Mouse (Mus musculus) hematopoietic stem cell, adult 5-6 weeks (primary cell): ENCODE results near the gene C9. TPM values are rescaled to one million over a fixed set of nuclear protein-coding genes. Genes with fewer than 3 reads are reported as not detected.

Experiments used
- ATAC-seq, 2 experiments: fragments of 125-278 bp in 1 of 2; replicated peaks in 1 of 2; 2 replicates each; pipeline ENCODE4 v1.8.0; 2016 to 2017; ENCODE audit warnings: inconsistent platforms in 2 of 2, mild to moderate bottlenecking in 2 of 2, moderate number of reproducible peaks in 2 of 2, low read depth in 1 of 2, moderate TSS enrichment in 1 of 2; ENCODE audit not compliant: low FRiP score in 2 of 2, poor library complexity in 2 of 2, severe bottlenecking in 2 of 2, insufficient read depth in 1 of 2, low TSS enrichment in 1 of 2
- total RNA-seq: library from RNA; stranded (forward); fragments of 172-1452, 232-1000 nt; gene quantifications from 2 replicates; pipeline ENCODE4 v1.2.3, GENCODE M21; 2017

Gene C9
- total RNA-seq, 1 experiment from 2014 or later, result not detected

DNA sequence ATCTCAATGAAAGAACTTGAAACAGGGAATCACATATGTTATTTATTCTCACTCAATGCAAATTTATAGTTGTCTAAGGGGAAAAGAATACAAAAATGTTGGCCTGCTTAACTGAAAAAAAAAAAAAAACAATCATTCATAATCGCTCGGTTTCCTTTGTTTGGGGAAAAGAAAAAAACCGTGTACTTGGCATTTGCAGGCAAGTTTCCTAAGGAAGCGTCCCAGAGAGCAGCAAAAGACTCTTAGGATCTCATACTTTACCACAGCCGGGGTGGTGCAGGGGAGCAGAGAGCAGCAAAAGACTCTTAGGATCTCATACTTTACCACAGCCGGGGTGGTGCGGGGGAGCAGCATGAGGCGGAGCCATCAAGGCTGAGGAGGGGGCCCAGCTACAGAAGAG is 16.3 kb downstream of the C9 start:
- no peak for ATAC-seq

DNA sequence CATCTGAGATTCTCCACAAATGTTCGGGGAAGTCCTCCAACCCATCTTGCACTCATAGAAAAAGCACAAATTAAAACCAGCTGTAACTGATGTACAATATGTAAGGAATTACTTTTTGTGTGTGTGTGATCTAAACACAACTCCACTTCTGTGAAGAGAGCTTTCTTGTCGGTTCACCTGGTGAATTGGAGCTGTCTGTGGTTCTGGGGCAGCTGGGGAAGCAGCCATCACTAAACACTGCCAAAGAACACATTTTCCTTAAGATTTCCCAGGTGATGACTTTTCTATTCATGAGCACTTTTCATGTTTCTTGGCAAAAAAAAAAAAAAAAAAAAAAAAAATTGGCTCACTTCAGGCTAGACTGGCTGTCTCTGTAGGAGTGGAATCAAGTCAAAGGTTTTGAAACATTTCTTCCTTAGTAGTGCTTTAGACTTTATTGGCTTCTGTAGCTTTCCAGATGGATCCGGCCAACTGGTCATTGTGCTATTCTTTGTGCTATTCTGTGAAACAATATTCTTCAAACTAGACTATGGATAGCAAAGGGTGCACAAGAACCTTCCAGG is 18.3 kb downstream of the C9 start:
- ATAC-seq, result no peak

DNA sequence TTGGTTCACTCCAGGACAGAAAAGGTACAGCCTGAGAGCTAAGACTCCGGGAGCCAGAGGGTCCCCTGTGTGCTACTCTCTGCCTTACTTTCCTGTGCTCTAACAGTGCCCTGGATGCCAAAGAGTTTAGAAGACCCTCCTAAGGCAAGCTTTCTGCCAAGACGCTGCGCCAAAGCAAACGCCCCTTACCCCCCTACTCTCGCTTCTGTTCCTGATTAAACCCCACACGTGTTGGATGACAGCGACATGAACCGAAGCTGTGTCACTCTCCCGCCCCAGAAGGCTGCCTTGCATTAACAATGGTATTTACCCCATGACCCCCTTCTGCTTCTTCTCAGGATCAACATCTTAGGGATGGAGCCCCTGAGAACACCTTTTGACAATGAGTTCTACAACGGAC is 21.9 kb downstream of the C9 start:
- ATAC-seq, result no peak

DNA sequence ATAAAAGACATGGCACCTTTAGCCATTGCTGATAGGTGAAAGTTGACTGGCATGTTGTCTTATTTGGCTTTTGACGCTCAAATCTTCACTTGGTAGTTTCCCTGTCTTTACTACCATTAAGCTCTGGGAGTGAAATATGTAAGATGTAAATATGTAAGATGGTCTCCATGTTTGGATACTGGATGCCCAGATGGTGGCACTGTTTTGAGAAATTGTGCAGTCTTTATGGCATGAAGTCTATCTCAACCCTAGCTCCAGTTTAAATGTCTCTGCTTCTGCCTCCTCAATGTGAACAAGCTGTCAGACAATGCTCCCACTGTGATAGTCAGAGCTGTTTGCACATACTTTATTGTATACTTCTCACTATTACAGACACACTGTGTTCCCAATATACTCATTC is 23.7 kb downstream of the C9 start:
- no peak for ATAC-seq

DNA sequence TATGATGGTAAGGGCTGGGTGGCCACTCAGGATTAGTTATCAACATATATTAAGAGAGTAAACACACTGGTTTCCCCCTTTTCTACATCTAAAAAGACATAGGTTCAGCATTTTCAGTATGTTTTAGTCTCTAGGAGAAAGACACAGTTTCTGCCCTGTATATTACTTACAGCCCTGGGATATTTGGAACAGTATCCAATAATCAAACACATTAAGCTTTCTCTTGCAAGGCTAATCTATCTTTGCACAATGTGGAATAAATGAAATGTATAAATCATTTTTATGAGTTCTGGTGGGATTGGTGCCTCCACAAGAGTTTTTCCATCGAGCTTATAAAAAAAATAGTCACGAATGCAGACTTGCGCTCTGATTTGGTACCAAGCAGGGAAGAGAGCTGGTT is 24.3 kb downstream of the C9 start:
- no peak for ATAC-seq

DNA sequence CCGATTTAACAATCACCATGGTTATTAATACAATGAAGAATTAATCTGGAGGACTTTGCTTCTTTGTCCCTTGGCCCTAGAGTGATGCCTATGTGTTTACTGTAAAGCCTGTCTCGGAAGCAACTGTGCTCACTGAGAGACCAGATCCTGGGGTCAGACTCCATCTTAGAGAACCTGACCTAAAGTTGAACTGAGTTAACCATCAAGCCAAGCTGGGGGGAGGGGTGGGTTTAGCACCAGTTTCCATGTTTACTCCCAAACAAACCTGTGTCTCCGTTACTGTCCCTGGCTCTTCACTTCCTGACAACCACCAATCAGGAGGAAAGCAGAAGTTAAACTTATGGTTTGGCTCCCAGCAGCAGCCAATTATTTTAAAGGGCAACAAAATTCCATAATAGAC is 38.4 kb downstream of the C9 start:
- ATAC-seq, result no peak

DNA sequence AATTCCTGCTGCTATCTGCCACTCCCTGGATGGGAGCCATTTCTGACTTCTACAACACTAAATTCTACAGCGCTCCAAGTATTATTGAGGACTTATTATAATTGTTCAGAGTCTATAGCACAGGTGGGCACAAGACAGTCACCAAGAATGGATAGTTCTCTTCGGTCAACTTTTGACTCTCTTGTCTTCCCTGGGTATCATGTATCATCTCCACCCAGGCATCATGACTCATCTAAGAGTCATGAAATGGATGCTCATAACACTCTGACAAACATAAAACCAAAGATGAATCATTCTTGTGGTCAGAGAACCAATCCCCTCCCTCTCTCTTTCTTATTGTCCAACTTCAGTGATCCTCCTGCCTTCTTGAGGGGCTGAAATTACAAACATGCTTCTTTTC is 47.3 kb downstream of the C9 start:
- no peak for ATAC-seq

DNA sequence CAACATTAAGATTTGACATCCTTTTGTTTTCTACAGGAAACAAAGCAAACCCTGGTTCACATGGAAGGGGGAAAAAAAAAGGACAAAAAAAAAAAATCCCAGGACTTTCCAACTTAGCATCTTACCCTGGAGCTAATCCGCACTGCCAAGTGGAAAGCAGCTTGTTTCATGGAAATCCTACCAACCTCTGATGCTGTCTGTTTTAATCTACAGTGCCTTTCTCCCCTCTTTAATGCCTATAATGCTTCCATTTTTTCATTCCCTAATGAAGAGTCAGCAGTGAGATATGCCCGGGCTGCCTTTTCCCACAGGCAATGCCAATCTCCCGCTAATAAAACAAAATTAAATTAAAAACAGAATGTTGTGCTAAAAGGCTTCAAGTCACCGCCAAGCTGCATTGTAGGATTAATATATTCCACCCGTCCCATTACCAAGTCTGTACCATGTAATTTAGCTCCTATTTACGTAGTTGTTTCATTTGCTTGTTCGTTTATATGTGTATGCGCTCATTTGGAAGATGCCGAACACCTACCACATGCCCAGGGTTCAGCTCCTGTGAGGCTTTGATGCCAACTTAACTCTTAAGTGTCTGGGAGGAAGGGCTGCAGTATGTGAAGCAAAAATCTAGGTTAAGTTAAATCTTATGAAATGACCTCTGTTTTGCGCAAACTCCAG is 53.4 kb downstream of the C9 start:
- no peak for ATAC-seq

DNA sequence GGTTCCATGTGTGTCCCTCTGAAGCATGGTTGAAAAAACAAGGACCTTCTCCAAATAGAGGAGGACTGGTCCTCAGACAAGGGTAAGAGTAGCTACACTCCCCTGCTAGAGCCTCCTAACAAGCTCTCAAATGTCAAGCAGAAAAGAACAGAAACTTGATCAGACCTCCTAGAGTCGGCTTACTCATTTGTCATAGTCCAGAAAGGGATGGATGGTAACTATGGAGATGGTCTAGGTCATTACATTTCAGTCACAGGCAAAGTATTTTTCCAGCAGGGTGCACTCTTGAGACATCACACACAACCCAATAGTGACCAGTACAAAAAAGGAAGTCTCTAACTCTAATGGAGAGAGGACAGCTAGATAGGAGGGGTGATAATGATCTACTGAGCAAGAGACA is 55.7 kb downstream of the C9 start:
- peak; percentile 58 to 65 for ATAC-seq

DNA sequence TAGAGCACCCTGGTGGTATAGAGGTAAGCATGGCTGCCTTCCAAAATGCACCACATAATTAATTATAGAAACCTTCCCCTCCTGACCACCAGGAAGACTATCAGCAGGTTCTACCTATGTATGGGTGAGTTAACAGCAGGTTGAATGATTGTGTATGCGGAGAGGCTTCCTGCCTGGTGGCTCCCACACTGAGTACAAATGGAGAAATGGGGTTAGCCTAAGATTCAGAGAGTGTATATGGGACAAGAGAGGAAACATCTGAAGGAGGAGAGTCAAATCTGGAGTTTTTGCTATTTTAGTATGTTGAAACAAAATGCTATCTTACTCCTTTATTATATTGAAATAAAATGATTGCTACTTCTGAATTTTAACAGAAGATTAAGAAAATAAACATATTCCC is 72.4 kb downstream of the C9 start:
- no peak for ATAC-seq

DNA sequence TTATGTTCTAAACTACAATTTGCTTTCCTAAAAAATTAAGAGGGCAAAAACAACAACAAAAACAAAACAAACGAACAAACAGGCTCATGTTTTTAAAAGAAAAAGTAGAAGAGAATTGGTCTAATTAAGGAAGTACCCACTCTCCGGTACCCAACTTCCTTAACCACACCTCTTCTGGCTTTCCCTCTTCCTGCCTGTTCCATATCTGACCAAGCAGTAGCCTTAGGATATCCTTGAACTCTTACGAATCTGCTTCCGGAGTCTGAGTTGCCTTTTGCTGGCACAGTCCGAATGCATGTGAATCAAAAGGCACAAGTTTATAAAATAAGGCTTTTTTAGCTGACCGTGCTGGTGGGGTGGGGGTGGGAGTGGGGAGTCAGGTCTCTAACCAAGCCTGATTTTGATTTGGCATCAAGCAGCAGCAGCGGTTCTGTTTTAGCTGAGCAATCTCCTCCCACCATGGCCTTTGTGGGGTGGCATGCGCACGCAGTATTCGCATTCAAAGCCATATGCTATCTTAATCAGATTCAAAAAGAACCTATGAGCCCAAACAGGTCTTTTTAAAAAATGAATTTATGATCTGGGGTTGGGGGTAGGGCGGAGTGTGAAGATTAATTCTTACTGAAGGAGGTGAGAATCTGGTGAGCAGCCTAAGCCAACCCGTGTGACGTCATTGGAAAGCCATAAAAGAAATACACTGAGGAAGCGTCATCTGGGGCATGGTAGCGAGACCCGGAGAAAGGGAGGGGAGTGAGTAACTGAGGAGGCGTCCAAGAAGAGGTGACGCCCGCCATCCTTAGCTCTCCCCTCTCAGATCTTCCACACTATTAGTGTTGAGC is 74.5 kb downstream of the C9 start:
- ATAC-seq, result peak; percentile 48 to 70

DNA sequence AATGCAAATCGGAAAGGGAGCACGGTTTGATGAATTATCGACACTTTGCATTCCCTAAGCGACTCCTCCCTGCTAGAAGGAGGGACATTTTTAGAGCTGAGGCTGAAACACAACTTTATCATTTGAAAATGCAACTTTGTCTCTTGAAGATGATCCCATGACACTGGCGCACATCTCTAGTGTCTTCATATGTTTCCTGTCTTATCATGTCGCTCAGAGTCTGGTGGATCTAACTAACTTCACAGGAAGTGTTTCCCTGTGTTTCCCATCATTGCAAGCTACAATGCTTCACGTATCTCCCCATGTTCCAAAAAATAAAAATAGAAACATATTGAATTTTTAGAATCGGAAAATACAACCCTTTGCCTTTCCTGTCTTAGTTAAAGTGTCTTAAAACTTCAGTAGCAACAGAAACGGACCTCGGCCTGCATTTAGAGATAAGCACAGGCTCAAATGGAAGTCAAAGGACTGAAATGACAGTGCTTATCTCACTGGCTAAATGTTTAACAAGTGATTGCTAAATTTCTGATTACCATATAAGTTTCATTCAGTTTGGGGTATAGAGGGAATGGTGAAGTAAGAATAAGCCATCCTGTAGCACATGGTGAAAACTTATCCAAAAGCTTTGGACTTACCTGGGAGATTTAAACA is 75.5 kb downstream of the C9 start:
- no peak for ATAC-seq

DNA sequence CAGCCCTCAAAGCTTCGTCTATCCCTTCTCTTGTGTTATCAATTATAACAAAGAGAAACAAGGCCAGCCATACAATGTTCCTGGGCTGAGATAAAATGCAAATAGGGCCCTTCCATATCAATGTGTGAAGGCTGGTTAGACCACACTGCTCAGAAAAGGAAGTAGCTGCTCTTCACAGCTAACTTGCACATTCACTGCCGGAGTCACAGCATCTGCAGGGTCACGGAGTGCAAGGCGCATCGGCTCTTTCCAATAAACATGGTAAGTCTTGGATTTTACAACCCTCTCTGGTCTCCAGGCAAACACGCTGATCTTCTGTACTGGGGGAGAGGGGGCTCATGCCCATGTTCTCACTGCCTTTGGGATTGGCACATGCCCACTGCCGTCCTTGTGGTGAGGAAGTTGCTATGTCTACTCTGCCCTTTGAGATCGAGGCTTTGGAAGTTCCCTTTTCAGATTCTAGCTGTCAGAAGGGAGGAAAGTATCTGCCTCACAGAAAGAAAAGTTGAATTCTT is 77.6 kb downstream of the C9 start, which contains the start of gene Fyb:
Fyb (plus strand) TSS at position 201 of the 515 bp plus-strand sequence.
- ATAC-seq, result peak; percentile 82 to 83

DNA sequence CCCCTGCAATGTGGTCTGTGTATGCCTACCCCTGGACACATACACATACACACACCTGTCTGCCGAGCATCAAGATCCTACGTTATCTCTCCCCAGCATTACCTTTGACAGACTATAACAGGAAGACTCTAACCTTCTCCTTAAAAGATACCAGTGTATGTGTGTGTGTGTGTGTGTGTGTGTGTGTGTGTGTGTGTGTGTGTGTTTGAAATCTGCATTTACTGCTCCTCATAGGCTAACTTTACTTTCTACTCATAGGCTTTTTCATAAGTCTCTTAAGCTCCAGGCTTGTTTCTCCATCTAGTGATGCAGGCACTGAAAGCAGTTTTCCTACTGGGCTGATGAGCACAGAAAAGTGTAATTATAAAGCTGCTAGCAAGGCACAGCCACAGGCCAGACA is 79.7 kb downstream of the C9 start:
- no peak for ATAC-seq

DNA sequence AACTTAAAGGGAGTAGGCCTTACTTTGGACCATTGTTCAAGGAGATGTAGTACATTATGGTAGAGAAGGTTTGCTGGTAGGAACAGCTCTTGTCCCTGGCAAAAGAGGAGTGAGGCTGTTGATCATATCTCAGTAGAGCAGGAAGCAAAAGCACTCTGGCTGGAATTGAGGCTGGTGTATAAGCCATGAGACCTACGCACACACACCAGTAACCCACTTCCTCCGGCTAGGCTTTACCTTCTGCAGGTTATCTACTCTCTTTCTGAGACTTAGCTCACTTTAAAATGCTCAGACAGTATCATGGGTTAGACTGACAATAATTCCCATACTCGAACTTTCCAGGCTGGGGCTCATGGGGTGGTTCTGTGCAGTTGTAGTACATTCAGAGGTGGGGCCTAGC is 80.3 kb downstream of the C9 start:
- ATAC-seq, result peak; percentile 17 to 41; a peak in 1 of 4 replicates

DNA sequence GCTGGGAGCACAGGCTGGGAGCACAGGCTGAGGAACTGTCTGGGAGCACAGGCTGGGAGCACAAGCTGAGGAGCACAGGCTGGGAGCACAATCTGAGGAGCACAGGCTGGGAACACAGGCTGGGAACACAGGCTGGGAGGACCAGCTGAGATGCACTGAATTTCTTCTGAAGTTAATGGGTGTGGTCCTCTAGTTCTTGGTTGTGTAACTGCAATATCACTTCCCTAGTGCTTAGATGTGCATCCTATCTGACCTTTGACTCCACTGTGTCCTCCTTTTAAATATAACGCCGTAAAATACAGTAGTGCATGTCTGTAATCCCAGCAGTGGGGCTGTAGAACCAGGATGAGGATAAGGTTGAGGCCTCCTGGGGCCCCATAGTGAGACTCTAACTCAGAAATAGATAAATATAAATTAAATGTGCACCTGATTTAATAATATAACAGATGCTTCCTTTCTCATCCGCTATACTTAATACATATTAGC is 88.8 kb downstream of the C9 start:
- ATAC-seq, result no peak

DNA sequence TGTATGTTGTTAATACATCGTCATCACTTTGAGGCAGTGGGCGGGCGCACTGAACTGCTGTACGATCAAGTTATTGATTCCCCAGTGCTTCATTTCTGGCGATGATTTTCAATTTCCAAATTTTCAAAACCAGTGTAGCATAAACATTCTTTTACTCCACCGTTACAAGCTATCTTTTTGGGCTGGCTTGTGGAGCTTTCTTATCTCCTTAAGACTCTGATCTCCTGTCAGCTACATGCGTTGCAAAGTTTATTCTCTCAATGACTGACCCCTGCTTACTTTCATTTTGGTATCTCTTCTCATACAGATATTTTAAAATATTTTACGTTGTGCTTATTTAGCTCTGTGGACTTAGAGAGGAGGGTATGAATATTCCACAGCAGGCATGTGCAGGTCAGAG is 89.5 kb downstream of the C9 start:
- no peak for ATAC-seq
